Mouse (Mus musculus): ENCODE measurements around the gene Ptgdr. TPM values are rescaled to one million over a fixed set of nuclear protein-coding genes. Genes with fewer than 3 reads are reported as not detected.
"Not testable (repeated sequence)": the region's sequence is repeated elsewhere in the genome, so short reads cannot be mapped to it uniquely, and the experiment has no call there.

Gene Ptgdr
- polyA plus RNA-seq, 1 experiment = 0.27 TPM

- TF ChIP-seq CTCF (IDR thresholded peaks at IDR 0.05; ENCODE audit: borderline replicate concordance, extremely low read depth, insufficient read depth, insufficient read length) (no peak), POLR2A (IDR thresholded peaks at IDR 0.05; ENCODE audit: borderline replicate concordance, extremely low read depth, insufficient read depth, insufficient read length, poor library complexity, severe bottlenecking) (no peak)
Measured at GRCm38 (mm10) chr14:44846558-44847263, 12.5 kb downstream of the Ptgdr start.

GRCm38 (mm10) chr14:44843768-44844755, 15.1 kb downstream of the Ptgdr start:
- peak; percentile 15 for DNase-seq (ENCODE audit: low read depth)
- TF ChIP-seq POLR2A (IDR thresholded peaks at IDR 0.05; ENCODE audit: borderline replicate concordance, extremely low read depth, insufficient read depth, insufficient read length, poor library complexity, severe bottlenecking) (no peak), CTCF (IDR thresholded peaks at IDR 0.05; ENCODE audit: borderline replicate concordance, extremely low read depth, insufficient read depth, insufficient read length) (no peak)

More at GRCm38 (mm10) chr14:44846558-44847263, 12.5 kb downstream of the Ptgdr start:
- no peak for DNase-seq (ENCODE audit: low read depth)

GRCm38 (mm10) chr14:44838685-44839084, 20.5 kb downstream of the Ptgdr start:
- no peak for DNase-seq (ENCODE audit: low read depth)
- TF ChIP-seq POLR2A (IDR thresholded peaks at IDR 0.05; ENCODE audit: borderline replicate concordance, extremely low read depth, insufficient read depth, insufficient read length, poor library complexity, severe bottlenecking) (no peak), CTCF (IDR thresholded peaks at IDR 0.05; ENCODE audit: borderline replicate concordance, extremely low read depth, insufficient read depth, insufficient read length) (no peak)

- TF ChIP-seq POLR2A (IDR thresholded peaks at IDR 0.05; ENCODE audit: borderline replicate concordance, extremely low read depth, insufficient read depth, insufficient read length, poor library complexity, severe bottlenecking) = no peak
- no peak for TF ChIP-seq CTCF (IDR thresholded peaks at IDR 0.05; ENCODE audit: borderline replicate concordance, extremely low read depth, insufficient read depth, insufficient read length)
- DNase-seq (ENCODE audit: low read depth) = no peak
Measured at GRCm38 (mm10) chr14:44835132-44835531, 24.0 kb downstream of the Ptgdr start.

GRCm38 (mm10) chr14:44834134-44834533, 25.0 kb downstream of the Ptgdr start:
- peak; percentile 36 for DNase-seq (ENCODE audit: low read depth)

- not testable (repeated sequence) for DNase-seq (ENCODE audit: low read depth)
Measured at GRCm38 (mm10) chr14:44833096-44833495, 26.1 kb downstream of the Ptgdr start.

- TF ChIP-seq POLR2A (IDR thresholded peaks at IDR 0.05; ENCODE audit: borderline replicate concordance, extremely low read depth, insufficient read depth, insufficient read length, poor library complexity, severe bottlenecking) (no peak), CTCF (IDR thresholded peaks at IDR 0.05; ENCODE audit: borderline replicate concordance, extremely low read depth, insufficient read depth, insufficient read length) (no peak)
- no peak for DNase-seq (ENCODE audit: low read depth)
Measured at GRCm38 (mm10) chr14:44827736-44828135, 31.4 kb downstream of the Ptgdr start.

GRCm38 (mm10) chr14:44821177-44822057, 37.8 kb downstream of the Ptgdr start:
- DNase-seq (ENCODE audit: low read depth) = no peak
- TF ChIP-seq CTCF (IDR thresholded peaks at IDR 0.05; ENCODE audit: borderline replicate concordance, extremely low read depth, insufficient read depth, insufficient read length) (no peak), POLR2A (IDR thresholded peaks at IDR 0.05; ENCODE audit: borderline replicate concordance, extremely low read depth, insufficient read depth, insufficient read length, poor library complexity, severe bottlenecking) (no peak)

GRCm38 (mm10) chr14:44813152-44813551, 46.0 kb downstream of the Ptgdr start:
- DNase-seq (ENCODE audit: low read depth) = not testable (repeated sequence)

Other genes with a start within 250 kb of the Ptgdr start
- not detected in 2 replicates for gene Gm5624, start 231.4 kb downstream of the Ptgdr start, polyA plus RNA-seq (2012; rRNA removed)
- gene Gm8257, start 152.9 kb downstream of the Ptgdr start, polyA plus RNA-seq (2012; rRNA removed) = not detected in 2 replicates
- not detected in 2 replicates for gene Gm8267, start 109.0 kb downstream of the Ptgdr start, polyA plus RNA-seq (2012; rRNA removed)
- gene Ptger2, start 128.8 kb upstream of the Ptgdr start, polyA plus RNA-seq (2012; rRNA removed) = 0.35 and 0.57 TPM in 2 replicates

Measured in brain, embryonic 14.5 days (tissue).